Mouse (Mus musculus): ENCODE measurements around the gene Haao.

The Haao gene

GRCm38 (mm10) chr17:83782740-83783139, 65.0 kb downstream of the Haao start:
- DNase-seq (ENCODE audit: low spot score): no peak
